Mouse (Mus musculus) heart, postnatal 0 days (tissue): ENCODE results near the gene Lpin1.

ENCODE experiments used
- CTCF ChIP-seq: IDR thresholded peaks from 2 replicates; pipeline ENCODE4 v1.5.1; 2016; ENCODE audit warnings: antibody characterized with exemption, control low read depth, low read depth
- EP300 ChIP-seq: IDR thresholded peaks from 2 replicates; pipeline ENCODE4 v1.6.1; 2016; ENCODE audit warnings: antibody characterized with exemption, low read depth

GRCm38 (mm10) chr12:16630866-16631185, 20.1 kb upstream of the Lpin1 start:
- TF ChIP-seq CTCF, result no peak
- TF ChIP-seq EP300, result no peak
